8 mouse cellular contexts compared by ENCODE assay signal in genomic region chr8:126837318-126838025, GRCm38 (mm10).
A peak's percentile ranks its signal among the peaks of the same experiment; 100 is the strongest.
DNase-seq lines count a peak whose midpoint lies in the region; ATAC-seq lines count a peak whose summit lies in the region.

No protein-coding gene starts in this region.

- H3K4me3 ChIP-seq in hindbrain, embryonic 12.5 days: no peak overlapping the region
- no peak overlapping the region for H3K4me3 ChIP-seq in hindbrain, embryonic 11.5 days (ENCODE audit: low read depth, low read length)
- no peak overlapping the region for H3K4me3 ChIP-seq in intestine, embryonic 16.5 days (ENCODE audit: low read length)

- H3K4me1 ChIP-seq in hindbrain, embryonic 12.5 days: peaks cover 43% of the 10 kb centered on the region
- peaks cover 9% of the 10 kb centered on the region; the same call in 1 of the 2 replicates for H3K4me1 ChIP-seq in hindbrain, embryonic 11.5 days (replicated peaks; ENCODE audit: control insufficient read depth, insufficient read depth, low read length)
- H3K4me1 ChIP-seq in intestine, embryonic 16.5 days (ENCODE audit: control insufficient read depth, insufficient read depth, low read length): peaks cover 45% of the 10 kb centered on the region

- no peaks in the 10 kb centered on the region for H3K36me3 ChIP-seq in hindbrain, embryonic 12.5 days
- H3K36me3 ChIP-seq in hindbrain, embryonic 11.5 days (ENCODE audit: control insufficient read depth, insufficient read depth, low read length): no peaks in the 10 kb centered on the region
- H3K36me3 ChIP-seq in intestine, embryonic 16.5 days (ENCODE audit: control insufficient read depth, insufficient read depth, low read length): no peaks in the 10 kb centered on the region

- H3K27me3 ChIP-seq in hindbrain, embryonic 12.5 days: no peaks in the 10 kb centered on the region
- H3K27me3 ChIP-seq in hindbrain, embryonic 11.5 days (ENCODE audit: control insufficient read depth, insufficient read depth, low read length): no peaks in the 10 kb centered on the region
- H3K27me3 ChIP-seq in intestine, embryonic 16.5 days (replicated peaks; ENCODE audit: control insufficient read depth, insufficient read depth, low read length): no peaks in the 10 kb centered on the region

- H3K9me3 ChIP-seq in hindbrain, embryonic 12.5 days (replicated peaks): no peaks in the 10 kb centered on the region
- no peaks in the 10 kb centered on the region for H3K9me3 ChIP-seq in hindbrain, embryonic 11.5 days (ENCODE audit: control insufficient read depth, low read length)
- H3K9me3 ChIP-seq in intestine, embryonic 16.5 days (ENCODE audit: control insufficient read depth, low read length): no peaks in the 10 kb centered on the region

- no peak for ATAC-seq in hindbrain, embryonic 12.5 days (ENCODE audit: low FRiP score)
- ATAC-seq in hindbrain, embryonic 11.5 days (ENCODE audit: low FRiP score): no peak
- ATAC-seq in granulocyte monocyte progenitor cell, adult 5-6 weeks (replicated peaks; ENCODE audit: poor library complexity, severe bottlenecking): peak; percentile 67
- no peak for ATAC-seq in intestine, embryonic 16.5 days

- H3K27ac ChIP-seq in hindbrain, embryonic 12.5 days: 0 out of 2 replicates have a peak overlapping the region, but pooled peaks have one; percentile 95
- no peak overlapping the region for H3K27ac ChIP-seq in hindbrain, embryonic 11.5 days (ENCODE audit: low read depth, low read length)
- peak overlapping the region; percentile 46 for H3K27ac ChIP-seq in intestine, embryonic 16.5 days (ENCODE audit: low read length)

- no peak overlapping the region for H3K4me2 ChIP-seq in hindbrain, embryonic 12.5 days (replicated peaks)
- no peak overlapping the region for H3K4me2 ChIP-seq in hindbrain, embryonic 11.5 days (replicated peaks; ENCODE audit: low read depth, low read length)
- H3K4me2 ChIP-seq in intestine, embryonic 16.5 days (ENCODE audit: low read depth, low read length): no peak overlapping the region

- WGBS in hindbrain, embryonic 12.5 days: 82% methylated on average over 9 of the region's 9 CpGs
- 84% methylated on average over 9 of the region's 9 CpGs for WGBS in hindbrain, embryonic 11.5 days
- 66% methylated on average over 9 of the region's 9 CpGs for WGBS in intestine, embryonic 16.5 days

- H3K9ac ChIP-seq in hindbrain, embryonic 12.5 days: no peak overlapping the region
- H3K9ac ChIP-seq in hindbrain, embryonic 11.5 days (ENCODE audit: low read depth, low read length): no peak overlapping the region
- H3K9ac ChIP-seq in intestine, embryonic 16.5 days (ENCODE audit: low read depth, low read length): no peak overlapping the region

- no peak for DNase-seq in hindbrain, embryonic 11.5 days (ENCODE audit: low spot score)
- peak; percentile 79 for DNase-seq in lung, postnatal 36 days
- no peak for DNase-seq in layer of hippocampus, postnatal 14 days (ENCODE audit: low spot score in 2 of 2)
- no peak for DNase-seq in layer of hippocampus, adult 11-12 months (ENCODE audit: low spot score)
- no peak for DNase-seq in left cerebral cortex, adult 9 months (ENCODE audit: low spot score in 2 of 2)
